Mouse (Mus musculus): Measurements from ENCODE around the gene Srbd1. TPM values are rescaled to one million over a fixed set of nuclear protein-coding genes. Genes with fewer than 3 reads are reported as not detected.

Gene Srbd1
- polyA plus RNA-seq, 1 experiment: 0.80 TPM

DNA sequence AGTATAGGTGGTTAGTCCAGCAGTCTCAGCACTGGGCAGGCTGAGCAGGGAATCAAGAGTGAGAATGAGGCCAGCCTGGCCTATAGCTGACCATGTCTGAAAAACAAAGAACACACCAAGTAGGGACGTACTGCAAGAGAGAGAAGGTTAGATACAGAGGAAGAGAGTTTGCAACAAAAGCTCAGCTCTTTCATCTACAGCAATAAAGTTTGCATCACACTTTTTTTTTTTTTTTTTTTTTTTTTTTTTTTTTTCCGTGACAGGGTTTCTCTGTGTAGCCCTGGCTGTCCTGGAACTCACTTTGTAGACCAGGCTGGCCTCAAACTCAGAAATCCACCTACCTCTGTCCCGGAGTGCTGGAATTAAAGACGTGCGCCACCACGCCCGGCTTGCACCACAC lies 79.1 kb downstream of the Srbd1 start:
- no peaks in the 10 kb centered on the region; the same call in 1 of the 2 replicates for H3K27me3 ChIP-seq (ENCODE audit: control insufficient read depth, insufficient read depth, low read length)
- TF ChIP-seq POLR2A (IDR thresholded peaks at IDR 0.05; ENCODE audit: low read depth, low read length): no peak
- H3K36me3 ChIP-seq (ENCODE audit: control insufficient read depth, insufficient read depth, low read length): no peaks in the 10 kb centered on the region
- WGBS: 86% methylated on average over 7 of the region's 7 CpGs
- no peak overlapping the region for H3K4me3 ChIP-seq (ENCODE audit: low read depth, low read length)
- no peaks in the 10 kb centered on the region for H3K4me1 ChIP-seq (ENCODE audit: control insufficient read depth, insufficient read depth, insufficient read length, low read length)
- H3K27ac ChIP-seq (ENCODE audit: insufficient read depth, low read depth, low read length): no peak overlapping the region

- TF ChIP-seq CTCF (IDR thresholded peaks at IDR 0.05; ENCODE audit: extremely low read depth, insufficient read length, insufficient replicate concordance, low read depth, low read length): peak; percentile 82
- TF ChIP-seq POLR2A (IDR thresholded peaks at IDR 0.05; ENCODE audit: low read depth, low read length): no peak
- no peak overlapping the region for H3K4me3 ChIP-seq (ENCODE audit: low read depth, low read length)
- H3K4me1 ChIP-seq (ENCODE audit: control insufficient read depth, insufficient read depth, insufficient read length, low read length): no peaks in the 10 kb centered on the region
- H3K36me3 ChIP-seq (ENCODE audit: control insufficient read depth, insufficient read depth, low read length): no peaks in the 10 kb centered on the region
- no peaks in the 10 kb centered on the region for H3K27me3 ChIP-seq (ENCODE audit: control insufficient read depth, insufficient read depth, low read length)
- H3K27ac ChIP-seq (ENCODE audit: insufficient read depth, low read depth, low read length): no peak overlapping the region
- 27% methylated on average over 5 of the region's 5 CpGs for WGBS
These were observed 81.5 kb downstream of the Srbd1 start for GRCm38 (mm10) chr17:86063461-86063860.

DNA sequence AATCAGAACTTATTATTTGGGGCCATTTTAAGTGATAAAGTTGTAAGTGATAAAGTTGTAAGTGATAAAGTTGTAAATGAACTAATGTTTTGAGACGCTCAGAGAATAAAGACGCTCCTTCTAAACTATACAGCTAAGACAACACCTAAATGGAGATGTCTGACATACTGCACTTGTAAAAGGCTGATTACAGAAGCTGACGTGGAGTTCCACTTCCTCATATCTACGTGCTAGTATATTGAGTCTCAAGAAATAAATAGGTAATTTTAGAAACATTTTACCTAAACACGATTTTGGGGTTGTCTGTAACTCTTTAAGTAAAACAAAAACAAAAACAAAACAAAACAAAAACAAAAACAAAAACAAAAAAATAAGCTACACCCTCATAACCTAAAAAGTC lies 84.1 kb downstream of the Srbd1 start:
- H3K36me3 ChIP-seq (ENCODE audit: control insufficient read depth, insufficient read depth, low read length): peaks cover 4% of the 10 kb centered on the region
- H3K4me3 ChIP-seq (ENCODE audit: low read depth, low read length): no peak overlapping the region
- H3K27ac ChIP-seq (ENCODE audit: insufficient read depth, low read depth, low read length): no peak overlapping the region
- WGBS: 77% methylated on average over 5 of the region's 5 CpGs
- no peaks in the 10 kb centered on the region for H3K4me1 ChIP-seq (ENCODE audit: control insufficient read depth, insufficient read depth, insufficient read length, low read length)
- TF ChIP-seq CTCF (IDR thresholded peaks at IDR 0.05; ENCODE audit: extremely low read depth, insufficient read length, insufficient replicate concordance, low read depth, low read length) (no peak), POLR2A (IDR thresholded peaks at IDR 0.05; ENCODE audit: low read depth, low read length) (no peak)
- no peaks in the 10 kb centered on the region for H3K27me3 ChIP-seq (ENCODE audit: control insufficient read depth, insufficient read depth, low read length)

- 75% methylated on average over 13 of the region's 13 CpGs for WGBS
- no peak overlapping the region for H3K4me3 ChIP-seq (ENCODE audit: low read depth, low read length)
- no peak overlapping the region for H3K27ac ChIP-seq (ENCODE audit: insufficient read depth, low read depth, low read length)
- TF ChIP-seq CTCF (IDR thresholded peaks at IDR 0.05; ENCODE audit: extremely low read depth, insufficient read length, insufficient replicate concordance, low read depth, low read length): no peak
- no peak for TF ChIP-seq POLR2A (IDR thresholded peaks at IDR 0.05; ENCODE audit: low read depth, low read length)
- H3K27me3 ChIP-seq (ENCODE audit: control insufficient read depth, insufficient read depth, low read length): no peaks in the 10 kb centered on the region
- peaks cover 3% of the 10 kb centered on the region; the same call in 1 of the 2 replicates for H3K4me1 ChIP-seq (ENCODE audit: control insufficient read depth, insufficient read depth, insufficient read length, low read length)
- no peaks in the 10 kb centered on the region for H3K36me3 ChIP-seq (ENCODE audit: control insufficient read depth, insufficient read depth, low read length)
These were observed 104.6 kb downstream of the Srbd1 start for GRCm38 (mm10) chr17:86040221-86040984.

DNA sequence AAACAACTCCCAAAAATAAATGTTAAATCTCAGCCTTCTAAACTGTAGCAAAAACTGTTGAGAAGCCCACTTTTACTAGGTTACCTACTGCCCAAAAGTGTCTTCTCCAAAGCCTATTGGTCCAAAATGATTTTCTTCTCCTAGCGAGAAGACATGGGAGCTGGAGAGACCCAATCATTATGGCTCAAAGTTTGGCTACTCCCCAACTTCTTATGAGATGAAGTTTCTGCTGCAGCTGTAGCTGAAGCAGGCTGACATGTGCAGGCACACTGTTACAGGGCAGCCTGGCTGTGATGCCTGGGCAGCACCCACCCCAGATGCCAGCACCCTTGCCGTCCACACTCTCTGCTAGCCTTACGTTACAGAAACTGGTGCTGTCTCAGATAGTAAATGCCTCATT lies 105.2 kb downstream of the Srbd1 start:
- 91% methylated on average over 3 of the region's 3 CpGs for WGBS
- H3K36me3 ChIP-seq (ENCODE audit: control insufficient read depth, insufficient read depth, low read length): no peaks in the 10 kb centered on the region
- H3K27ac ChIP-seq (ENCODE audit: insufficient read depth, low read depth, low read length): no peak overlapping the region
- H3K27me3 ChIP-seq (ENCODE audit: control insufficient read depth, insufficient read depth, low read length): no peaks in the 10 kb centered on the region
- TF ChIP-seq POLR2A (IDR thresholded peaks at IDR 0.05; ENCODE audit: low read depth, low read length) (no peak), CTCF (IDR thresholded peaks at IDR 0.05; ENCODE audit: extremely low read depth, insufficient read length, insufficient replicate concordance, low read depth, low read length) (no peak)
- H3K4me3 ChIP-seq (ENCODE audit: low read depth, low read length): no peak overlapping the region
- H3K4me1 ChIP-seq (ENCODE audit: control insufficient read depth, insufficient read depth, insufficient read length, low read length): peaks cover 3% of the 10 kb centered on the region; the same call in 1 of the 2 replicates

DNA sequence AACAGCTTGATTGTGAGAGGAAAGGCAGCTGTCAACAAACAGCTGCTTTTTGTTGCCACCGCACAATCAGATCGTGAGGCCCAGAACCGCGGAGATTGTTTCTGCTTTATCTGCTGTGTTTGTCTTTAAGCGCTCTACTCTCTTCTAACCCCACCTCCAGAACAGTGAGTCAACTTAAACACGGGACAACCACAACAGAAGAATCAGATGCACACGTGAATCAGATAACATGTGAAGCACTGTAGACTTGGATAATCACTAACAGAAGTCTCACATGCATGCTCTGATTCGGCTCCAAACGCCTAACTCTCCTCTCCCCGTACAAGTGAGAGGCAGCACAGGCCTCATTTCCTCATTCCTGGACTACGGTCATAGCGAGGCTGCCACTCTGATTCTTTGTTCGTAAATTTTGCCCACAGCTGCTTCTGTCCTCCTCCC lies 106.7 kb downstream of the Srbd1 start:
- Histone ChIP-seq H3K4me3 (ENCODE audit: low read depth, low read length) (no peak overlapping the region), H3K27ac (ENCODE audit: insufficient read depth, low read depth, low read length) (no peak overlapping the region), H3K36me3 (ENCODE audit: control insufficient read depth, insufficient read depth, low read length) (no peaks in the 10 kb centered on the region), H3K4me1 (ENCODE audit: control insufficient read depth, insufficient read depth, insufficient read length, low read length) (peaks cover 3% of the 10 kb centered on the region; the same call in 1 of the 2 replicates), H3K27me3 (ENCODE audit: control insufficient read depth, insufficient read depth, low read length) (no peaks in the 10 kb centered on the region)
- 20% methylated on average over 13 of the region's 13 CpGs for WGBS
- TF ChIP-seq CTCF (IDR thresholded peaks at IDR 0.05; ENCODE audit: extremely low read depth, insufficient read length, insufficient replicate concordance, low read depth, low read length) (no peak), POLR2A (IDR thresholded peaks at IDR 0.05; ENCODE audit: low read depth, low read length) (no peak)

DNA sequence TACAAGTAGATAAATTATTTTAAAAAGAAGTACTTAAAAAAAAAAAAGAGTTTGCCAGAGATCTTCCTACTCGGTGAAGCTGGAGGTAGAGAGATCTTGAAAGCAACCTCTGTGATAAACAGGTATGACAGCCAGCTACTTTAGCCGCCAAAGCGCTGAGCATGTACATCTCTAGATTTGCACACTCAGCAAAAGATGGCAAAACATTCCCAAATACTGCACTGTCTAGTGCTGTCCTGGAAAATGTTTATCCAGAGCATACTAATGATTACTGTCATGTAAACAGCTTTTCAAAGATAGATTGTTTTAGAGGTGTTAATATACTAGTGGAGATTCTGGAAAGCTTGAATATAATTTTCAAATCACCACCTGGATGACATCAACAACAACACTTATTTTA lies 109.4 kb downstream of the Srbd1 start:
- no peak for TF ChIP-seq POLR2A (IDR thresholded peaks at IDR 0.05; ENCODE audit: low read depth, low read length)
- no peak for TF ChIP-seq CTCF (IDR thresholded peaks at IDR 0.05; ENCODE audit: extremely low read depth, insufficient read length, insufficient replicate concordance, low read depth, low read length)
- Histone ChIP-seq H3K4me3 (ENCODE audit: low read depth, low read length) (no peak overlapping the region), H3K4me1 (ENCODE audit: control insufficient read depth, insufficient read depth, insufficient read length, low read length) (peaks cover 3% of the 10 kb centered on the region; the same call in 1 of the 2 replicates), H3K27me3 (ENCODE audit: control insufficient read depth, insufficient read depth, low read length) (no peaks in the 10 kb centered on the region), H3K36me3 (ENCODE audit: control insufficient read depth, insufficient read depth, low read length) (no peaks in the 10 kb centered on the region), H3K27ac (ENCODE audit: insufficient read depth, low read depth, low read length) (no peak overlapping the region)
- 86% methylated on average over 3 of the region's 3 CpGs for WGBS

All from small intestine, adult 2 months (tissue).